Mouse (Mus musculus) kidney, postnatal 10 days (tissue): ENCODE data around the gene Bmpr1b.

Experiments
- DNase-seq: peaks from one replicate; pipeline ENCODE4 v3.0.0; 2021; ENCODE audit warnings: mixed read lengths

The Bmpr1b gene

DNA sequence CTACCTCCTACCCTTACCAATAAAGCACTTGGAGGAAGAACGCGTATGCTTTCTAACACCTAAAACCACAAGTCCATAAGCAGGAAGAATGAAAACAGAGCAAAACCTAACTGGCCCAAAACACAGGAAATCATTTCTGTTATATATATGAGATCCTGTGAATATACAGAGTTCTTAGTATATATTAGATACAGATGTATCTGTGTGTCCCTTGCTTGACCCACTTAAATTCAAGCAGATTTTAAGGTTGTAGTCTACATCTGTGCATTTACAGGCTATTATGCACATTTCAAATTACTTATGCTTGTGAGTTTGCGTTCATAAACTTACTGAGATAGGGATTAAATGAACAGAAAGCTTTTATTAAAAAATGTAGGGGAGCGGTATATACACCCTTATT, 271.5 kb downstream of the Bmpr1b start:
- no peak for DNase-seq

GRCm38 (mm10) chr3:141896870-141897554, 272.2 kb downstream of the Bmpr1b start:
- no peak for DNase-seq

DNA sequence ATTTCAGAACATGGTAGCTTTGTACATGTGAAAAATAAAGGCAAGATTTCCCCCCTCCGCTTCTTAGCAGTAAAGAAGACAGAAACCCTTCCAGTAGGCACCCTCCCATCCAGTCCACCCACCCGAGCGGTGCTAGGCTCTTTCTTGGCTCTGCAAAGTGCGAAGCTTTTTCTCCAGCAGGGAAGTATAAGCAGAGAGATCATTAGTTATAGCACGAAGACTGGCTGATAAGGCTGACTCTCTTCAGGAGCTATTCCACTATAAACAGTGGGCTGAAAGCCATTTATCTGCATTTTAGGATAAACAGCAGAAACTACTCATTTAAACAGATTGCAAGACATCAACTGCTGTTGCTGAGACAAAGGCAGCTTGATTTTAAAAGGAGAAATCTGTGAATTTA, 274.1 kb downstream of the Bmpr1b start:
- no peak for DNase-seq

GRCm38 (mm10) chr3:141890668-141891067, 278.6 kb downstream of the Bmpr1b start:
- no peak for DNase-seq

GRCm38 (mm10) chr3:141887476-141888274, 281.6 kb downstream of the Bmpr1b start:
- no peak for DNase-seq

- DNase-seq = no peak
These were observed 285.0 kb downstream of the Bmpr1b start for GRCm38 (mm10) chr3:141884190-141884589.

- DNase-seq = no peak
These were observed 286.7 kb downstream of the Bmpr1b start for GRCm38 (mm10) chr3:141882496-141882895.

DNA sequence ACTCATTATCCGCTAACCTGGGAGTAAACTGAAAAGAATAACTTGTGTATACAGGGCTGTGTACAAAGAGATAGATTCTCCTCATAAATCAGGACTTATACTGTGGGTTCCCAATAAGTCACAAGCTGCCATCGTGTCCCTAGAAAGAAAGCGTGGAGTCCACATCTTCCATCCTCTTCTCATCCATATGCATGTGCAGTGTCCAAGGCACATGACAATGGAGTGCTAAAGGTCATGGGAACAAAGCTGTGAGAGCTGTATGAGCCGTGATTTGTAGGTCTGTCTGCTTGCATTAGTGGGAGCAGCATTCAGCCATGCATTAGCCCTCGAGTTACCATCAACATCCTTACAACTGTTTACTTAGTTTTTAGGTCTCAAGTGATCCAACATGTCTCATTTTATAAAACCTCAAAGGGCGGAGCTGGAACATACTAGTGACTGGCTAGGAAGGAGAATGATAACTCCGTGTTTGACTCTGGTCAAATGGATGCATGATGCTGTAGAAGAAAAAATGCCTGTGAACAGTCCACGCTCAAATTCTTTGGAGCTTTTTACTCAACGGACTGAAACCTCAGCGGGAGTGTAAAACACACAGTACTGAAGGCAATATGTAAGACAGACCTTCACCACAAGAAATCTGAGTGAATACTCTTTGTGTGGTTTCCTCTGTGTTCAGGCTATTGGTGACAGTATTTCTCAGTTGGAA, 296.7 kb downstream of the Bmpr1b start:
- DNase-seq = no peak

DNA sequence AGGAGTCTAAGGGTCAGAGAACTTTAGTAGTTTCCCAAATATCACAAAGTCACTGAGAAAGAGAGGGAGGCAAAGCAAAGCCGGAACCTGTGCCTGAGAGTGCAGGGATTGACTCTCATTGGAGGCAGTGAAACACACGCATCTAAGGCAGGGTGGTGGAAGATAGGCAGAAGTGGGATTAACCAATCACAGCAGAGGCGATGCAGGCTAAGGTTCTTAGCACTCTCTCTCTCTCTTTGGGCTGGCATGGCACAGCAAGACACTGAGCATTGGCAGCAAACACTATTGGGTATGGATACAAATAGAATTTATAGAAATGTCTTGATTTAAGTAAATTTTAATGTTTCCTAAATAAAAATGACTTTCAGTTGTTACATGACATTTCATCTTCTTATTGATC, 297.4 kb downstream of the Bmpr1b start:
- DNase-seq = no peak

DNA sequence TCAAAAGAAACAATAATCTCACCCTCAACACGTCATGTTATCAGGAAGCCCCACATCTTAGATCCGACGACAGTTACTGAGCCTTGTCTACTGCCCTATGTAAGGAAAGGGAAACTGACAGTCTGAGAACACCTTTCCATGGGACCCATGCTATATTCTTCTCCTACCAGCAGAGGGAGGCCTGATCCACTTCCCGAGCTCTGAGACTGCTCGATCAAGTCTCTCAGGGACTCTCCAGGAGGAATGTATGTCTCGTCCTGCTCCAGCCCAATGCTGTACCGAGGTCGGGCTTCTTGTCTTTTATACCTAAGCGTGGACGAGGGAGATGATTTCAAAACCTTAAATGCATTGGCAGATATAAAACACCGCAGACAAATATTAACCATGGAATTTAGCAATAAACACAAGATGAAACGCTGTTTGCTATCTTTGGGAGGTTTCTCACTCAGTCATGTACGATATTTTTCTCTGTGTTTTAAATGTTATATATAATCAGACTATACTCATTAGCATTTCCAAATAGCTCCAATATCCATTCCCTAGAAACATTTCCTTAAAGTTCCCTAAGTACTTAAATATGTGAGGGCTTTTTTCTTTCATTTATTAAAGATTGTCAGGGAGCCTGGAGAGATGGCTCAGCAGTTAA, 306.3 kb downstream of the Bmpr1b start:
- peak; percentile 68 for DNase-seq

- DNase-seq = no peak
These were observed 312.1 kb downstream of the Bmpr1b start for GRCm38 (mm10) chr3:141857123-141857522.

DNA sequence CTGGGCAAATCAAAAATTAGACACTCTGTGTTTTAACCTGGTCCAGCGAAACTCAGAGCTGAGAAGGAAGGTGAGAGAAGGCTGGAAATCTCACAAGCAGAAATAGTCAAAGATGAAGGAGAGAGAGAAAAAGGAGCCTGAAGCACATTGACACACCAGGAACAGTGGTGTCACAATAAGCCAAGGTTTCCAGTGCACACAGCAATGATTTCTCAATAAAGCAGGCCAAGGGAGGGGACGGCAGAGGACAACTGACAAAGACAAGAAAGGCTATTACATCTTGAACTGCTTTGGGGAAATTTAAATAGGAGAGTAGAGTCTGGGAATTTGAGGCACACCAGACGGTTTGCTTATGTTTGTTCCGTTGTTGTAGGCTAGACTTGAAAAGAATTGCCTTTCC, 314.9 kb downstream of the Bmpr1b start:
- DNase-seq = no peak

GRCm38 (mm10) chr3:141850141-141850540, 319.1 kb downstream of the Bmpr1b start:
- no peak for DNase-seq

- DNase-seq = no peak
These were observed 320.0 kb downstream of the Bmpr1b start for GRCm38 (mm10) chr3:141849206-141849605.

DNA sequence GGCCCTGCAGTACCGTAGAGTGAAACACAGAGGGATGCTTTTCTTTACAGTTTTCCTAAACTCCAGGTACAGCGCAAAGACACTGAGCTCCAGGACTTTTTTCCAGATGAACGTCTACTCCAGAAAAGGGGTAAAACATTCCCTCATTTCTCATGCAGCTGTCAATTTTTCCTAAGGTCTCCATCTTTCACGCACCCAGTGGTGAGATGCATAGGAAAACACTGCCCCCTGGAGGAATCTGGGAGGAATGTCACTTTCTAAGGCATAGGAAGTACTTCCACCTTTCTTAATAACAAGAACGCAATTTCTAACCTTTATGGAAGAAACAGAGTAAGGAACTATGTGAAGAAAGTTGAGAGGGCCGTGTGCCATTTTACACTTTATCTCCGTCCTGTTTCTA, 330.4 kb downstream of the Bmpr1b start:
- DNase-seq = peak; percentile 34

DNA sequence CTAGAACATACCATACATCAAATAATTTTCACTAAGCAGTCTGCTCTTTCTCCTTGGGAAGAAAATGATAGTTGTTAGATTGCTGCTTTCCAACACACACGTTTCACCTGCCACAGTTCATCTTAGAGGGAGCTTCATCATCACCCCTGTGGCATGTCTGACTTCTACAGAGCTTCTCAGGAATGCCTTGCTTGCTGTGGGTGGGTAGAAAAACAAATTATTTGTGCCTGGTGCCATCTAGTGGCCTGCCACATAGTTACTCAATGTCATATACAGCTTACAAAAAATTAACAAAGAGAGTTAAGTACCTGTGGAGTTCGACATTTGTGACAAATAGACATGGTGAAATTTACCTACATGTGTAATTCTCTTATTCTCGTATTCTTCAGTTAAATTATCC, 338.1 kb downstream of the Bmpr1b start:
- DNase-seq = peak; percentile 82

DNA sequence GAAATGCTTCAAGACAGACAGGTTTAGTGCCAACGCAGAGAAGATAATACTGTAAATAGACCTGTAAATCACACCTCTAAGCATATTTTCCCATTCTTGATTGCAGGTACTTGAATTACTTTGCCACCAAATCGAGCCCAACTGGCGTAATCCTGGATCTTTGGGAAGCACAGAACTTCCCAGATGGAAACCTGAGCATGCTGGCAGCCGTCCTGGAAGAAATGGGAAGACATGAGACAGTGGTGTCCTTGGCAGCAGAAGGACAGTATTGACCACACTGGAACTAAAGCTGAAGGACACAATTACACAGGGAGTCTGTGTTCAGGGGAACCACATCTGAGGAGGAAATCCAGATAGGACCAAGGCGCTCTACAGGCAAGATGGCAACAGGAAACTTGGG, 340.9 kb downstream of the Bmpr1b start:
- DNase-seq = no peak

DNA sequence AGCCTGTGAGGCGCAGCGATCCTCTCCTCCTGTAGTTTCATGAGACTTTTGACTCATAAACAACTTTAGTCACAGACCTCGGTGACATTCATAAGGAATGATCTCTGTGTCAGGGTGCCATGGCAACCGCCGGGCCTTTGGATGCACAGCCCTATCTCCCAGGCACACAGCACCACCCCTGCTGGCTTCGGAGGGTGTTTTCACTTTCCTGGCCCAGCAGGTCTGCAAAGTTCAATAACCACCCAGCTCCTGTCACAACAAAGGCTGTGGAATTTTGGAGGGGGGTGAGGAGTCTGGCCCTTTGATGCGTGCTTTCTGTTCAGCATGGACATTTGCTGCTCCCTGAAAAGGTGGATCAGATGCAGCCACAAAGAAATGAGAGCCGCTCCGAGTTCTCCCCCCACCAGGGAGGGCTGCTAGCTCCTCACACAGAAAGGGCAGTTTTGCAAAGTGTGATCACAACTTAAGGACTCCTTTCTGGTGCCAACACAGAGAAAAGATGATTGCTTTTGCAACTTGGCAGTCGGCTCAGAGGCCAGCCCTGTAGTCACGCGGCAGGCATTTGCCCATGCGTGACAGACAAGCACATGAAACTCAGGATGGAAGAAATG, 349.8 kb downstream of the Bmpr1b start:
- peak; percentile 27 for DNase-seq

DNA sequence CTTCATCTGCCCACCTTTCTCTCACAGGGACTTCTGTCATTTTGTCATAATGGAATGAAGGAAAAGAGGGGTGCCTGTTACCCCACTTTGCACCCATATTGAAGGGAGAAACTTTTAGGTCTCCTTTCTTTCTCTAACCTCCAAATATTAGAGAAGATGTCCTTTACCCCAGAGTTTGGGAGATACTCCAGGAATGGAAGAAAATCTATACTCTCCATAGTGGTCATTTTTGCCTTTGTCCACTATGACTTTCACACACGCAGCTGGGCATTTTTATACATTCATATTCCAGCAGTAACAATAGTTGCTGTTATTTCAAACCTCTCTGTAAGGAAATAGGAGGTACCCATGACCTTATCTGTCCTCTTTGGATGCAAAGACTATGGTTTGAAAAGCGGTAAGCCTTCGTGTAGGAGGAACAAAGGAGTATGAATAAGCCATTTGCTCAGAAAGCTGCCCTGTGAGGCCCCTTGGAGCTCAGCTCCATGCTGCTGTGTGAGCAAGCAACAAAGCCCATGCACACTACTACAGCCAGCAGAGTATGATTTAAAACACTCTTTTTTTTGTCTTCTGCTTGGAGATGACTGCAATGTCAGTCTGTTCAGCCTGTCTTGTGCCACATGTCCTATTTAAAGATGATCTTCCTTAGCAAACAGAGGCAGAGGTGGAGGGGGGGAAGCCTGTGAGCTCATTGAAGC, 350.5 kb downstream of the Bmpr1b start:
- no peak for DNase-seq

- DNase-seq = no peak
These were observed 354.4 kb downstream of the Bmpr1b start for GRCm38 (mm10) chr3:141814776-141815175.

GRCm38 (mm10) chr3:141811348-141811747, 357.9 kb downstream of the Bmpr1b start:
- DNase-seq = peak; percentile 81

DNA sequence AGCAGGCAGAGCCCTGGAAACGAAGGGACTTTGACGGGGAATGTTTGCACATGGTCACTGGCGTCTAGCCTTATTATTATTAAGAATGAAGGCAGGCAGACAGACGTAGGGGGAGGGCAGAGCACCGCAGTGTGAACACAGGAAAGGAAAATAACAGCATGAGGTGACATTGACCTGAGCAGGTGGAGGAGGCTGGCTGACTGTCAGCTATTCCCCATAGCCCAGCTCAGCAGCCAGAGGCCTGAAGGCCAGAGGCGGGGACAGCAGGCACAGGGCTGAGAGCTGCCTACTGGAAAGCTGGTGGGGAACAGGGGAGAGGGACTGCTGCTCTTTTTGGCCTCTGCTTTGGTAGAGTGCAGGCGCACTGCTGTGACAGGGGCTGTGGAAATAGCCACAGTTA, 358.3 kb downstream of the Bmpr1b start:
- DNase-seq = no peak
